Mouse (Mus musculus): ENCODE results near the gene Pick1. TPM values are rescaled to one million over a fixed set of nuclear protein-coding genes. Genes with fewer than 3 reads are reported as not detected.

The Pick1 gene
- polyA plus RNA-seq, 1 experiment from 2014 or later = 49.8 TPM

DNA sequence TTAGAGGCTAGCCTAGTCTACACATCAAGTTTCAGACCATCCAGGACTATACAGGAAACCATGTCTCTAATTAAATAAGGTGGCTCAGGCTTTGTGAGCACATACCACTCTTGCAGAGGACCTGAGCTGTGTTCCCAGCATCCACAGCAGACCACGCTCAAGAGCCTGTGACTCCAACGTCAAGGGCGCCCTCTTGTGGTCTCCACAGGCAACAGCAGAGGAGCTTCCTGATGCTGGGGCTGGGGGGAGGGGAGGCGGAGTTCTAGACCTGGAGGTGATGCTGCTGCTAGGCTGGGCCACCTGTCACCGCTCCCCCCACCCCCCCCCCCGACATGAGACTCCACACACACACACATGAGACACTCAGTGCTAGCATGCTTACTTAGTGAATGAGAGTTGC is 51.2 kb downstream of the Pick1 start:
- peaks cover 14% of the 10 kb centered on the region for H3K4me1 ChIP-seq
- WGBS = 24% methylated on average over 6 of the region's 6 CpGs
- H3K9me3 ChIP-seq (replicated peaks) = no peaks in the 10 kb centered on the region
- no peak overlapping the region for H3K27ac ChIP-seq
- H3K9ac ChIP-seq = no peak overlapping the region
- no peak for ATAC-seq (replicated peaks; ENCODE audit: low FRiP score)
- no peaks in the 10 kb centered on the region for H3K36me3 ChIP-seq
- H3K27me3 ChIP-seq = no peaks in the 10 kb centered on the region
- no peak overlapping the region for H3K4me3 ChIP-seq (replicated peaks)
- H3K4me2 ChIP-seq = no peak overlapping the region

DNA sequence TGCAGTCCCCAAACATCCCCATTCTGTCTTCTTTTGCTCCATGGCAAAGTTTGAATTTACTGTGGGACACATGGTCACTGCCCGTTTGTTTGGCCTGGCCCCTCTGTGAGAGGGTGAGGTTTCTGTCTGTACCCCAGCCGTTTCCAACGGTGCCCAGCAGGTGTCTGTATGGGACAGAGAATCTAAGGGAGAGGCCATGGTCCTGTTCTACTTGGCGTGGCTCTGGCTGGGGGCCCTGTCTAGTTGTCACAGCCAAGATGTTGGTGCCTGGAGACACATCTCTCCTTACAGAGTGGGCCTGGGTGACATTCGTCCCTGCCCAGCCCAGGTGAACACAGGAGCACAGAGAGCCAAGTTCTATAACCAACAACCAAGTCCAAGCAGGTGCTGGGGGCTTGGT is 51.9 kb downstream of the Pick1 start:
- WGBS = 51% methylated on average over 5 of the region's 5 CpGs
- Histone ChIP-seq H3K27ac (no peak overlapping the region), H3K9ac (no peak overlapping the region), H3K4me1 (peaks cover 20% of the 10 kb centered on the region), H3K9me3 (replicated peaks) (no peaks in the 10 kb centered on the region), H3K27me3 (no peaks in the 10 kb centered on the region), H3K4me3 (replicated peaks) (no peak overlapping the region), H3K4me2 (no peak overlapping the region), H3K36me3 (no peaks in the 10 kb centered on the region)
- ATAC-seq (replicated peaks; ENCODE audit: low FRiP score) = no peak

DNA sequence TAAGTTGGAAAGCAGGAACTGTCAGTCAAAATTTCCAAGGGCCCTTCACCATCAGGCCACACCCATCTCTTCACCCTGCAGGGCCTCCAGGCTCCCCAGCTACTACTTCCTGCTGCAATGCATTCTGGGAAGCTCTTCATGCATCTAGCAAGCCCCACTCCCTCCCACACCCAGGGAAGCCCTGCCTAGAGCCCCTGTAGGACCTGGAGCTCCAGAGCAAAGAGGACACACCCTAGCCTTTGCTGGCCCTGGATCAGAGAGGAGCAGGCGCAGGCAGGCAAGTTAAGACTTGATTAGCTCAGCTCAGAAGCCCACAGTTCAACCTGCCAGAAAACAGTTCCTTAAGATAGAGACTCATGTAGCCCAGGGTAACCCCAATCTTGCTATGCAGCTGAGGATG is 52.4 kb downstream of the Pick1 start:
- Histone ChIP-seq H3K4me1 (peaks cover 25% of the 10 kb centered on the region), H3K9me3 (replicated peaks) (no peaks in the 10 kb centered on the region), H3K27ac (no peak overlapping the region), H3K9ac (no peak overlapping the region), H3K4me2 (no peak overlapping the region), H3K4me3 (replicated peaks) (no peak overlapping the region), H3K36me3 (peaks cover 5% of the 10 kb centered on the region; the same call in 1 of the 2 replicates), H3K27me3 (no peaks in the 10 kb centered on the region)
- WGBS = 81% methylated on average over 1 of the region's 1 CpGs
- ATAC-seq (replicated peaks; ENCODE audit: low FRiP score) = no peak

DNA sequence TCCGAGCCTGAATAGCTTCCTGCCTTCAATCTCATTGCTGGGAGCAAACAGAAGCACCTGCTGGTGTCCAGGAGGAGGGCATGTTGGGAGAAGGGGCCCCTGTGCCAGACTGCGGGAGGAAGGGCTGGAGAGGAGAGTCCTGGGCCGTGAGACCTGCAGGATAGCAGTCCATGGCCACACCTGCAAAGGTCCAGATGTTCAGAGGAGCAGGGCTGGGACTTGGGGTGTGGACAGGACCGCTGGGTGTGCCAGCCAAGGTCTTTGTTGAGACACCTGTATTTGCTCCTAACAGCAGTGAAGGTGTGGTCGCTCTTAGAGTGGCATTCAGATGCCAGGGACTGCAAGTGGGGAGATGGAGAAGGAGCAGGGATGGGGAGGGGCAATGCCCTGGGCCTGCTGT is 53.5 kb downstream of the Pick1 start:
- Histone ChIP-seq H3K4me1 (peaks cover 34% of the 10 kb centered on the region), H3K27ac (no peak overlapping the region), H3K4me3 (replicated peaks) (no peak overlapping the region), H3K4me2 (no peak overlapping the region), H3K36me3 (peaks cover 8% of the 10 kb centered on the region; the same call in 1 of the 2 replicates), H3K27me3 (no peaks in the 10 kb centered on the region), H3K9ac (no peak overlapping the region), H3K9me3 (replicated peaks) (no peaks in the 10 kb centered on the region)
- ATAC-seq (replicated peaks; ENCODE audit: low FRiP score) = no peak
- 82% methylated on average over 5 of the region's 5 CpGs for WGBS

DNA sequence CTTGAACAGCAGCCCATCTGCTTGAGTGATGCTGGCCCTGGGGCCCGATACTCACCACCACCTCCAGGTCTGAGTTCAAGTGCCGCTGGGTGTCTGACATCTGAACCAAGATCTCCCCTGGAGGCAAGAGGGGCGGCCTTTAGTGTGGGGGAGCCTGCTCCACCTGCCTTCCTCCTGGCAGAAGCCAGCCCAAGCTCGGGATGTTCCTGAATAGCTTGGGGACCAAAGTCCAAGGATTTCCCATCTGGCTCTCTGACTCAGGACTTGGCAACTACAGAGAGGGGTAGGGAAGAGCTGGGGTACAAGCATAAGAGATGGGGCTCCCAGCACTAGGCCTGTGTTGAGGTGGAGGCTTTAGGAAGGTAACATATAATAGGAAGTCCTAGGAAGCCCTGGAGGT is 54.4 kb downstream of the Pick1 start:
- no peak overlapping the region for H3K27ac ChIP-seq
- H3K4me1 ChIP-seq = peaks cover 34% of the 10 kb centered on the region
- H3K27me3 ChIP-seq = no peaks in the 10 kb centered on the region
- no peak overlapping the region for H3K9ac ChIP-seq
- ATAC-seq (replicated peaks; ENCODE audit: low FRiP score) = no peak
- H3K9me3 ChIP-seq (replicated peaks) = no peaks in the 10 kb centered on the region
- WGBS = 80% methylated on average over 4 of the region's 4 CpGs
- H3K4me3 ChIP-seq (replicated peaks) = no peak overlapping the region
- peaks cover 12% of the 10 kb centered on the region for H3K36me3 ChIP-seq
- H3K4me2 ChIP-seq = no peak overlapping the region

DNA sequence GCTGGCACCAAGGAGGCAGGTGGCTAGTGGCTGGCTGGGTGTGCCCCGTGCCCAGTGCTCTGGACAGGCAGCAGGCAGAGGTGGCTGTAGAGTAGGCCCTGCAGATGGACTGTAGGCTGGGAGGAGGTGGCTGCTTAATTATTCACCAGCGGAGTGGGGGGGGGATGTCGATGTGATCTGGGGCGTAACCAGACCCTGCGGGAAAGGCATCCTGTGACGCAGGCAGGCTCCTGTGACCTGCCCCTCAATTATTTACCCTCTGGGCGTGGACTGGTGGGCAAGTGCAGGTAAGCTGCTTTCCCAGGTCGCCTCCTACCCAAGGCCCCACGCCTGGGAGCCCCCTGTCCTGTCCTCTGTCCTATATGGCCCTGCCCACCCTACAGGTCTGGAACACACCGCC is 56.4 kb downstream of the Pick1 start, which contains the start of gene Baiap2l2:
Gene Baiap2l2 (minus strand): TSS at position 139 of the 400 bp plus-strand sequence.
- no peak within 1 kb of the TSS; the same call in 1 of the 2 replicates for H3K4me3 ChIP-seq (replicated peaks)
- no peaks in the 10 kb centered on the region for H3K27me3 ChIP-seq
- H3K4me2 ChIP-seq = peak within 1 kb of the TSS; percentile 27
- peak; percentile 84 for ATAC-seq (replicated peaks; ENCODE audit: low FRiP score)
- 51% methylated on average over 10 of the region's 10 CpGs for WGBS
- no peak within 1 kb of the TSS for H3K9ac ChIP-seq
- peak within 1 kb of the TSS; percentile 87 for H3K27ac ChIP-seq
- no peaks in the 10 kb centered on the region for H3K9me3 ChIP-seq (replicated peaks)
- peaks cover 34% of the 10 kb centered on the region for H3K4me1 ChIP-seq
- H3K36me3 ChIP-seq = peaks cover 15% of the 10 kb centered on the region

DNA sequence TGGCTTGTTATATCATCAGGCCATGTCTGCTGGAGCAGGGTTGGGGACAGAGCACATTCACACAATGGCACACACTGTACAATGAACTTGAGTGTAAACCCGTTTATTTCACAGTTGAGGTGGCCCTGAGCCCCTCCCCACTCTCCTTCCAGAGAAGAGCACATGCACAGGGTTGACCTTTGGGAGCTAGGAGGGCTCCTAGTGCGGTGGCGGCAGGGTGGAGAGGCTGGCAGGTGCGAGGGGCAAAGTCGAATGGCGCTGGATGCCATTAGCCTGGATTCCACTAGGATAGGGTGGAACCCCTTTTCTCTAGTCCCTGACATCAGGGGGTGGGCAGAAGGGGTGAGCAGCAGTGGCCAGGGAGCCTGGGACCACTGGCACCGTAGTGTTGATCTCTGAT is 57.2 kb downstream of the Pick1 start:
- ATAC-seq (replicated peaks; ENCODE audit: low FRiP score) = no peak
- WGBS = 81% methylated on average over 7 of the region's 7 CpGs
- no peak overlapping the region for H3K4me3 ChIP-seq (replicated peaks)
- peak overlapping the region; percentile 87 for H3K27ac ChIP-seq
- H3K9ac ChIP-seq = no peak overlapping the region
- 0 out of 2 replicates have a peak overlapping the region, but pooled peaks have one; percentile 12 for H3K4me2 ChIP-seq
- H3K9me3 ChIP-seq (replicated peaks) = no peaks in the 10 kb centered on the region
- H3K27me3 ChIP-seq = no peaks in the 10 kb centered on the region
- peaks cover 34% of the 10 kb centered on the region for H3K4me1 ChIP-seq
- H3K36me3 ChIP-seq = peaks cover 19% of the 10 kb centered on the region

DNA sequence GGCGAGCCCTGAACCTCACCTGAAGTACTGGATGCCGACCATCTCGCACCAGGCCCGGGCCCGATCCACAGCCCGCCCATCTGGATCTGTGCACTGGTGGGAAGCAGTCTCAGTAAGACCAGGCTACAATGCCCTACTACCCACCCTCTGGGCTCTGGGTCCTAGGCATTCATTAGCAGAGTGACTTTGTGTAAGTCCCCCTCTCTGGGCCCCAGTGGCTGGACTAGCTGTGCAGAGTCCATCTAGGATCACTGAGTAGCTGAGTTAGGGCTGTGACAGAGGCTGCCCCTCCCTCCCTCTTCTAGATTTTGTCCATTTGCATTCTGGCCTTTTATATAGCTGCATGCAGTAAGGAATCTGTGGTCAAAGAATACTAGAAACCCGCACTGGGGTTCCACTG is 58.1 kb downstream of the Pick1 start:
- no peak overlapping the region for H3K4me3 ChIP-seq (replicated peaks)
- H3K27ac ChIP-seq = peak overlapping the region; percentile 87
- no peak overlapping the region for H3K9ac ChIP-seq
- no peak overlapping the region for H3K4me2 ChIP-seq
- H3K9me3 ChIP-seq (replicated peaks) = no peaks in the 10 kb centered on the region
- H3K36me3 ChIP-seq = peaks cover 19% of the 10 kb centered on the region
- H3K4me1 ChIP-seq = peaks cover 31% of the 10 kb centered on the region
- no peaks in the 10 kb centered on the region for H3K27me3 ChIP-seq
- WGBS = 92% methylated on average over 7 of the region's 7 CpGs
- peak; percentile 44; the same call in 1 of the 2 replicates for ATAC-seq (replicated peaks; ENCODE audit: low FRiP score)

DNA sequence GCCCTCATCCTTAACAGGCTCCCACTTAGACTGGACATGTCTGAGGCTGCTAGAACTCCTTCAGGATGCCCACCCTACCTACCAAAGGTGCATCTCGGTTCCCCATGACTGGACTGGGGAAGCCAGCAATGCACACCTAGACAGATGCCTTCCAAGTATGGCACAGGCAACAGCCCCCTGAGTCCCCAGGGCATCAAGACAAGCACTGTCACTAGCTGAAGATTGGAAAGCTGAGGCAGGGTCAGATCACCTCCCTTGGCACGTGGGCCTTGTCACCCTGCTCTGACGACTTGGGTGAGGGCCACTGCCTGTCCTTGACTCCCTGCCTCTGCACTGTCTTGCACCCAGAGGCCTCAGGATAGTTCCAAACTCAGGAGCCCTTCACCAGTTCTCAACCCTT is 59.4 kb downstream of the Pick1 start:
- no peaks in the 10 kb centered on the region for H3K9me3 ChIP-seq (replicated peaks)
- no peak overlapping the region for H3K9ac ChIP-seq
- H3K36me3 ChIP-seq = peaks cover 19% of the 10 kb centered on the region
- H3K27me3 ChIP-seq = no peaks in the 10 kb centered on the region
- H3K4me3 ChIP-seq (replicated peaks) = no peak overlapping the region
- no peak overlapping the region for H3K4me2 ChIP-seq
- 79% methylated on average over 3 of the region's 3 CpGs for WGBS
- no peak overlapping the region for H3K27ac ChIP-seq
- H3K4me1 ChIP-seq = peaks cover 31% of the 10 kb centered on the region
- ATAC-seq (replicated peaks; ENCODE audit: low FRiP score) = no peak

DNA sequence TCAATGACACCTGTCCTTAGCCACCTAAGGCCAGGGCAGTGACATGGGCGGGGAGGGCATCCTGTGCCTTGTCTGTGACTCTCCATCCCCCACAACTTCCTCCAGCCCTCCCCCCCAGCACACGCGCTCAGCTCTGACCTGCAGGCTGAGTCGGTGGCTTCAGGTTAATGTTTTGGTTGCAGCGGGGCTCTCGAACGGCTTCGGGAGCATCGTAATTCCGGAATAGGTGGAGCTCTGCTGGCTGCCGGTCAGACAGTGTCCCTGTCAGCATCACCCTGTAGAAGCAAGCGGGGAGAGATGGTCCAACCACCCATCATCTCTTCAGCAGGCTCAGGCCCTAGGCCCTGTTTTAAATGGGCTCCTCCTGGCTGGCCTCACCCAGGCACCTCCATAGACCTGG is 60.5 kb downstream of the Pick1 start:
- no peak for ATAC-seq (replicated peaks; ENCODE audit: low FRiP score)
- Histone ChIP-seq H3K4me3 (replicated peaks) (no peak overlapping the region), H3K36me3 (peaks cover 19% of the 10 kb centered on the region), H3K4me2 (no peak overlapping the region), H3K27me3 (no peaks in the 10 kb centered on the region), H3K27ac (no peak overlapping the region), H3K9ac (no peak overlapping the region), H3K9me3 (replicated peaks) (no peaks in the 10 kb centered on the region), H3K4me1 (peaks cover 28% of the 10 kb centered on the region)
- WGBS = 63% methylated on average over 12 of the region's 12 CpGs

DNA sequence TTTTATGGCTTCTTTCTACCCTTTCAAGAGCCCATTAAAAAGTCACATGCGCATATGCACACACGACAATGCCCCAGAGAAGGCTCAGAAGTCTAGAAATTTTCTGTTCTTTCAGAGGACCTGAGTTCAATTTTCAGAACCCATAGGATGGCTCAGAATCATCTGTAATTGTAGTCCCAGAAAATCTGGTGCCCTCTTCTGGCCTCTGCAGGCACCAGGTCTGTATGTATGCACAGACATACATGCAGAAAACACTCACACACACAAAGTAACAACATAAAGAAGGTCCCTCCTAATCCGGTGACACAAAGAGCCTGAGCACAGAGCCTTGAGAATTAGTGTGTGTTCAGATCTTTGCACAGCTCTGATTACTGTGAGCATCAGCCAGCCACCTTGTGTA is 61.4 kb downstream of the Pick1 start:
- no peak overlapping the region for H3K4me2 ChIP-seq
- no peak overlapping the region for H3K9ac ChIP-seq
- peaks cover 19% of the 10 kb centered on the region for H3K4me1 ChIP-seq
- H3K27ac ChIP-seq = no peak overlapping the region
- ATAC-seq (replicated peaks; ENCODE audit: low FRiP score) = no peak
- H3K27me3 ChIP-seq = no peaks in the 10 kb centered on the region
- no peak overlapping the region for H3K4me3 ChIP-seq (replicated peaks)
- WGBS = 66% methylated on average over 3 of the region's 3 CpGs
- H3K9me3 ChIP-seq (replicated peaks) = no peaks in the 10 kb centered on the region
- peaks cover 19% of the 10 kb centered on the region for H3K36me3 ChIP-seq

DNA sequence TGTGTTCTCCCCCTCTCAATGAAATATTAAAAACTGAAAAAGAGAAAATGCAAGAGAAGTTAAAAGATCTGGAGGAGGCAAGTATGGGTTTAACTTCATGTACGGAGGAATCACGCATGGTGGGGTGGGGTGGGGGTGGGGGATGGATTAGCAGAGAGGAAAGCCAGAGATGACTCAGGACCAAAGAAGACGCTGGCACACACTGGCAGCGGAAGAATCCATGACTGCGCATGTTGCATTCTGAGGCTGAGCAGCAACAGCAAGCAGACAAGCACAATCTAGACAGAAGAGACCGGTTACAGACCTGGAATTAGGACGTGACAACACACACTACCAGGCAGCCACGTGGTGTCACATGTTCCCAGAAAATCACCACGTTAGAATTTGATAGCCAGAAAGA is 63.8 kb downstream of the Pick1 start:
- WGBS = 90% methylated on average over 9 of the region's 9 CpGs
- H3K27me3 ChIP-seq = no peaks in the 10 kb centered on the region
- no peak for ATAC-seq (replicated peaks; ENCODE audit: low FRiP score)
- H3K9me3 ChIP-seq (replicated peaks) = no peaks in the 10 kb centered on the region
- H3K27ac ChIP-seq = no peak overlapping the region
- H3K9ac ChIP-seq = no peak overlapping the region
- peaks cover 10% of the 10 kb centered on the region for H3K36me3 ChIP-seq
- no peaks in the 10 kb centered on the region for H3K4me1 ChIP-seq
- H3K4me2 ChIP-seq = no peak overlapping the region
- H3K4me3 ChIP-seq (replicated peaks) = no peak overlapping the region

DNA sequence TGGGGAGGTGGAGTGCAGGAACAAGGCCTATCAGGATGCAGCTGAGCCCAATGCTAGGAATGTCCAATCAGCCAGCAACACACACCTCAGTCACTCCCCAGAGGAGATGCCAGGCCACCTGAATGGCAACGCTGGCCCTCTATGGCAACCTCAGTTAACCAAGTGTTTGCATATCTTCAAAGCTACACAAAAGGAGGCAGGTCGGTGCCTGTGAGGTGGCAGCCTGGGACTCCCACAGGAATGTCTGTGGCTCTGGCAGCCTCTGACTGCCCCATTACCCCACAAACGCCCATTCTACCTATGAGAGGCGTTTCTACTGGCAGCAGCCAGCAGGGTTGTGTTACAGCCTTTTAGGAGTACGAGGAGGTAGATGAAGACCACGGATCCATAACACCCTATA is 69.6 kb downstream of the Pick1 start:
- Histone ChIP-seq H3K9me3 (replicated peaks) (no peaks in the 10 kb centered on the region), H3K36me3 (0 out of 2 replicates have a peak, but pooled peaks cover 10% of the 10 kb centered on the region), H3K4me2 (no peak overlapping the region), H3K27me3 (no peaks in the 10 kb centered on the region), H3K9ac (no peak overlapping the region), H3K4me3 (replicated peaks) (no peak overlapping the region), H3K4me1 (no peaks in the 10 kb centered on the region), H3K27ac (no peak overlapping the region)
- 81% methylated on average over 6 of the region's 6 CpGs for WGBS
- no peak for ATAC-seq (replicated peaks; ENCODE audit: low FRiP score)
